Mouse (Mus musculus) MN1 (cell line): ENCODE results near the gene Jmjd1c.
A peak's percentile ranks its signal among the peaks of the same experiment; 100 is the strongest.
"Not testable (repeated sequence)": the region's sequence is repeated elsewhere in the genome, so short reads cannot be mapped to it uniquely, and the experiment has no call there.

Experiments
- DNase-seq: peaks from one replicate; pipeline ENCODE4 v3.0.0-alpha.2; 2016; ENCODE audit warnings: low spot score

The Jmjd1c gene

DNA sequence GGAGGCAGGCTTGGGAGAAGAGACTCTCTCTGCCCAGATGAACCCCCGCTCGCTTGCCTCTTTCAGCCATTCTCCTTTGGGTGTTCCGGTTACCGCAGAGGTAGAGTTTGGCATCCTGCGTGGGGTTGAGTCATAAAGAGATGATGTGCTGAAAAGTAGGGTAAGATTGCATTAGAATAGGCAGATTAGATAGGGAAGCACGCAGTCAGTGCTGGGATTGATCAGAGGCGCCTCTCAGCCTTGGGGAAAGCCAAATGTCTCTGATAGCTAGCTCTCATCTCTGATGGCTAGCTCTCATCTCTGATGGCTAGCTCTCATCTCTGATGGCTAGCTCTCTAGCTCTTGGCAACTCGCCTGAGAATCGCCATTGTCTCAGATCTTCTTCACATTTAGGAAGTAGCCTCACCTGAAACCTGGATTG lies 4.9 kb downstream of the Jmjd1c start:
- no peak for DNase-seq

- DNase-seq: no peak
These were observed 8.6 kb downstream of the Jmjd1c start for GRCm38 (mm10) chr10:67104543-67104942.

- no peak for DNase-seq
These were observed 9.6 kb downstream of the Jmjd1c start for GRCm38 (mm10) chr10:67105331-67106217.

GRCm38 (mm10) chr10:67106400-67106799 lies 10.5 kb downstream of the Jmjd1c start:
- DNase-seq: no peak

- no peak for DNase-seq
These were observed 11.3 kb downstream of the Jmjd1c start for GRCm38 (mm10) chr10:67107017-67107761.

GRCm38 (mm10) chr10:67108096-67108495 lies 12.2 kb downstream of the Jmjd1c start:
- no peak for DNase-seq

GRCm38 (mm10) chr10:67109635-67110034 lies 13.7 kb downstream of the Jmjd1c start:
- no peak for DNase-seq

DNA sequence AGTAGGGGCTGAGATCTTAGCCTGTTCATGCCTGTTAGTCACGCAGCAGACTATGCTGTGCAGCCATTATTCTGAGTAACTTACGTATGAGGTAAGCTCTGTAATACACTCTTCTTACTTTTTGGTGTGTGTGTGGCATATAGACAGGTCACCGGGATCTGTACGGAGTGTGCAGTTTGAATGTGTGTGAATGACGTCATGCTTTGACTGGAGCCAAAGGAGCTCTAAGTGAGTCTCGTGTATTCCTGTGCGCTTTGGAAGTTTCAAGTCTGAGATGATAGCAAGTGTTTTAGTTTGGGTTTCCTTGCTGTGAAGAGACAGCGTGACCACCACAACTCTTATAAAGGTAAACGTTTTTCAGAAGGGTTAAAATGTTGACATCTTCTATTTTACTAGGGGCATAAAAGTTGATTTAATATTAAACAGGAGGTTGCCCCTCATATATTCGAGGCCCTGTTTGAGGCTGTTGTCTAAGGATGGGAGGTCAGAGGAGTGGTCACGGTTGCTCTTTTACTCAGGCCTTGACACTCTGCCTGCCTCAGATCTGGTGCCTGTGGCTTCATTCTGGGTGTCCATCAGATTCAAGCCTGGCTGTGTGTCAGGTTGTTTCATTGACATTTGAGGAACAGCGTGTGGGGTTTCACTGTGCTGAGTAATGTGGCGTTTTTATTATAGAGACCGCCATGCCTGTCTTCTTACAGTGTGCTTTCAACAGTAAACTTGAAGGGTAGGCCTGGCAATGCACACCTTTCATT lies 15.3 kb downstream of the Jmjd1c start:
- DNase-seq: no peak

GRCm38 (mm10) chr10:67111799-67112177 lies 15.9 kb downstream of the Jmjd1c start:
- DNase-seq: no peak

DNA sequence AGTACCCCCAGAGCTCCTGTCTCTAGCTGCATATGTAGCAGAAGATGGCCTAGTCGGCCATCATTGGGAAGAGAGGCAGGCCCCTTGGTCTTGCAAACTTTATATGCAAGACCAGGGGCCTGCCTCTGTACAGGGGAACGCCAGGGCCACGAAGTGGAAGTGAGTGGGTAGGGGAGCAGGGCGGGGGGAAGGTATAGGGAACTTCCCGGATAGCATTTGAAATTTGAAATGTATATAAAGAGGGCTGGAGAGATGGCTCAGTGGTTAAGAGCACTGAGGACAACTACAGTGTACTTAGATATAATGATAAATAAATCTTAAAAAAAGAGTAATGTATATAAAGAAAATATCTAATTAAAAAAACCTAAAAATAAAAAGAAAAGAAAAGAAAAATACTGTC lies 17.0 kb downstream of the Jmjd1c start:
- not testable (repeated sequence) for DNase-seq

DNA sequence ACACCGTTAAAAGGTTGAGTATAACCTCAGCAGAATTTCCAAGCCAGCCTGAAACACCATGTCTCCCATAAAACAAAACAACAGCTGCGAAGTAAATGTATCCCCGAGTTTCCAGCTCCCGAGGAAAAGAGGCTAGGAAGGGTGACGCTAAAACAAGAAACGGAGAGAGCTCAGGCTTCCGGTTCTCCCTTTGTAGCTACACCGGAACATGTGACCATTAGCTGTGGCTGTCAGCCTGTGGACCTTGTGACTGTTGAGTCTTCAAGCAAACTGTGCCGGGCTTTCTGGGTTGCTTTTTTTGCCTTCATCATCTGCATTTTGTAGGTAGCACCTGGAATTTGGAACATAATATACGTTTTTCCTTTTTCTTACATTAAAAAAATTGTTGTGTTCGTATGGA lies 17.9 kb downstream of the Jmjd1c start:
- DNase-seq: no peak

DNA sequence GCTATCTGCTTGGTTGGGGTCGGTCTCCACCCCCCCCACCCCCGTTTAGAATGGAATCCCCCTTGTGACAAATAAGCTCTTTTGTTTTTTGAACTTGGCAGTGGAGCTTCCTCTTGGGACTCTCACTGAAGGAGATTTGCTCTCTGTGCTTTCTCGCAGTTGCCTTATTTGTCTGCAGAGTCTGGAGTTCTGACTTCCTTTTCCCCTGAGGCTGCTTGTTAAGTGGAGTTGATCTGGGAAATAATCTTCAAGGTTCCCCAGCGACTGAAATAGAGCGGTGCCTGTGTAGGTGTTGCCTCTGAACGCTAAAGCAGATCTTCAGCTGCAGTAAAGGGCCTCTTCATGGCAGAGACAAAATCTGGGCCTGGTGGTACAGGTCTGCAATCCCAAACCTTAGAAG lies 19.2 kb downstream of the Jmjd1c start:
- DNase-seq: peak; percentile 80

GRCm38 (mm10) chr10:67115666-67116091 lies 19.8 kb downstream of the Jmjd1c start:
- peak; percentile 71 for DNase-seq

- peak; percentile 69 for DNase-seq
These were observed 20.3 kb downstream of the Jmjd1c start for GRCm38 (mm10) chr10:67116251-67116650.

DNA sequence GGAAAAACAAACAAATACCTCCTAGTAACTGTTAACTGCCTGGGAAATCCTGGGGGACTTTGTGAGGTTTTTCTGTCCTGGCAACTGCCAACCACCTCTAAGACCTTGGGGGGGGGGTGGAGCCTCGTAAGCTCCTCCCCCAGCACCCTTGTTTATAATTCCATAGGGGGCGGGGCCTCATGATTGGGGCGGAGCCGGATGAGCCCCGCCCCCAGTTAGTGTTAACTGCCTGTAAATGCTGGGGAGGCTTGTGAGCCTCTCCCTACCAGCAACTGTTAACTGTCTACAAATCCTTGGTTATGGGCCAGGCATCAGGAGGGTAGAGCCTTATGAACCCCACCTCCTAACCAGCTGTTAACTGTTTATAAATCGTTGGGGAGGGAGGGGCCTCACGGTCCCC lies 23.4 kb downstream of the Jmjd1c start:
- DNase-seq: no peak

GRCm38 (mm10) chr10:67120180-67120579 lies 24.3 kb downstream of the Jmjd1c start:
- DNase-seq: no peak

DNA sequence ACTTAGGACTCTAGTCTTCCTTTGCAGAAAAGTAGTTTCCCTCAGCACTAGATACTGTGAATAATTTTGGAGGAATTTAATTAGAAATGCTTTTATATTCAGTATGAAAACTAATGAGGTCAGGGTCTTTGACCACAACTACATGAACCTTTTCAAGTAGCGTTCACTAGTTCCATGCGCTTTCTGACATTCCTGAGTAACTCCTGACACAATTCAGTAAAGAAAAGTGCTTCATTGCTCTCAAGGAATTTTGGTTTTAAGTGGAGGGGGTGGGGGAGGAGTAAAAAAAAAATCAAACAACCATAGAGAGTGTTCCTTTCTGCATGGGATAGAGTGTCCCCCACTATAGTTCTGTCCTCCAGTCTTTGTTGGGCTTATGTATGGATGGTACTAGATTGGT lies 24.7 kb downstream of the Jmjd1c start:
- DNase-seq: no peak

DNA sequence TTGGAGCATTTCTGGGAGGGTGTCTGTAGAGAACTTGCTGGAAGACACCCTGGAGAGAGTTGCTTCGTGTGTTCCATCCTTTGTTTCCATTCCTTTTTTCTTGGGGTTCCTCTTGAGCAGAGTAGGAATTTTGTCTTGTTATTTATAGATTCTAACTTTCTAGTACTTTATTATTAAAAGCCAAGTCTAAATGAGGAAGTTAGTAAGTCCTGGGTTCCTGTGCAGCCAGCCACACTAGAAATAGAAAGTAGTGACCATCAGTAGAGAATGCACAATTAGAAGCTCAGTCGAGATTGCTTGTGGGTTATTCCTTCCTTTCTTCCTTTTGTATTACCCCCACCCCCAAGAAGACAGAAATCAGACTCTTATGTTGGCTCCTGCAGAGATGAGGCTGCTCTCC lies 27.8 kb downstream of the Jmjd1c start:
- DNase-seq: no peak

DNA sequence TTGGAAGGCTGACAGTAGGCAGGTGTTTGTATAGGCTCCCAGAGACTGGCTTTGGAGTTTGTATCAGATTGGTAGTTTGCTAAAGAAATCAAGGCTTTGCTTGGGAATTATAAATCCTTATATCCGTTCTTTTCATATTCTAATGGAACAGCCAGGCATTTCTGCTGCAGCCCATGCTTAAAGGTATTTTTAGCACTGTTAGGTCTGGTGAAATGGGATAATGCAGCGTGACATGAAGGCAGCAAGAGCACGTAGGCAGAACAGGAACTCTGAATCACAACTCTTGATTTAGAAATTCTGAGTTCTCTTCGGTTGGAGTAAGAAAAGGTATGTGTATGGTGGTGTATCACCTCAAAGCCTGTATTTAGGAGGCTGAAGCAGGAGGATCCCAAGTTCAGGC lies 28.2 kb downstream of the Jmjd1c start:
- no peak for DNase-seq

- peak; percentile 32 for DNase-seq
These were observed 30.3 kb downstream of the Jmjd1c start for GRCm38 (mm10) chr10:67126061-67126858.
